Mouse (Mus musculus) right cerebral cortex, postnatal 25 days (tissue): ENCODE measurements around the gene Hist2h3b.

Experiments used
- DNase-seq: peaks from one replicate; pipeline ENCODE4 v3.0.0; 2022

Gene Hist2h3b

GRCm38 (mm10) chr3:96268051-96268775 lies at the start of gene Hist2h3b:
TSS of gene Hist2h3b (plus strand) at chr3:96268654.
- DNase-seq, result peak; percentile 80

DNA sequence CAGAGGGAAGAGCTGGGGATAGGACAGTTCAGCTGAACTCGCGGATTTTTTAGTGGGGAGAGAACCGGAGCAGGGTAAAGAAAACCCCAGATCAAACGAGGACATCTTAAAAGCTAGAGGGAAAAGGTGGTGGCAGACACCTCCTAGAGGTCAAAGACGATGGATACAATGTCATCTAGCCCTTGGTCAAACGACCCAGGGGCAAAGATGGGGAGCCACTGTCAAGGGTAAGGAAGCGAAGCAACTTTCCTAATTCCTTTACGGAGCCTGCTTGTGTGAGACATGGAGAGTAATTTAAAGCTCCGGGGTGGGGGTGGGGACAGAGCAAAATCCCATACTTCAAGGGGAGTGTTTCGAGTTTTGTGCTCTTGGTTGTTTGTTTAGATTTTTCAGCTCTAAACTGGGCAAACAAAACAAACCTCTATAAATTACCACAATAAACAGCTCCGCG lies 49.2 kb upstream of the Hist2h3b start:
- peak; percentile 24 for DNase-seq

GRCm38 (mm10) chr3:96219661-96220130 lies 48.8 kb upstream of the Hist2h3b start, which contains the start of the genes Bola1 and Hist2h2ab:
TSS of gene Bola1 (minus strand) at chr3:96219709.
TSS of gene Hist2h2ab (plus strand) at chr3:96219865.
- peak; percentile 85 for DNase-seq

GRCm38 (mm10) chr3:96220131-96220764 lies 48.2 kb upstream of the Hist2h3b start:
- peak; percentile 80 for DNase-seq

DNA sequence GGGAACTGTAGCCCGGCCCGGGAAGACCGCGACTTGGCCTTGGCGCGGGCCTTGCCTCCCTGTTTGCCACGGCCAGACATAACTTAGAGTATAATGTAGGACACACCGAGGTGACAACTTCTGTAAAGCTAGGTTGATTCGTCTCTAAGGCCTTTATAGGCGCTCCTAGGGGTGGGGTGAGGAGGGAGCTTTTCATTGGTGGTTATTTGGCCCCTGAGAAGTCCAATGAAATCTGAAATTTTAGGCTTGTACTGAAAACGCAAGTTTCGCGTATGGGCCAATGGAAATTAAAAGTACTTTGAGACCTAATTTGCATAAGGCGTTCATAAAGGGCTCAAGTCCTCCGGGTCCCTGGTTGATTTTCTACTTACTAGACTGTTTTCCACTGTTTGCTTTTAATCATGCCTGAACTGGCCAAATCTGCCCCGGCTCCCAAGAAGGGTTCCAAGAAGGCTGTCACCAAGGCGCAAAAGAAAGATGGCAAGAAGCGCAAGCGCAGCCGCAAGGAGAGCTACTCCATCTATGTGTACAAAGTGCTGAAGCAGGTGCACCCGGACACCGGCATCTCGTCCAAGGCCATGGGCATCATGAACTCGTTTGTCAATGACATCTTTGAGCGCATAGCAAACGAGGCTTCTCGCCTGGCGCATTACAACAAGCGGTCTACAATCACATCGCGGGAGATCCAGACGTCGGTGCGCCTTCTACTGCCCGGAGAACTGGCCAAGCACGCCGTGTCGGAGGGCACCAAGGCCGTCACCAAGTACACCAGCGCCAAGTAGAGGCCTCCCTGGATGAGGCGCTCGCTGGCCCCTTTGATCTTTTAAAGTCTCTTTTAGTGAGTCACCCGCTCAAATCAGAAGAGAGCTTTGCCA lies 47.5 kb upstream of the Hist2h3b start, which contains the start of the genes Hist2h2ac and Hist2h2be:
Hist2h2ac (minus strand) TSS at position 116 of the 875 bp plus-strand sequence.
Hist2h2be (plus strand) TSS at position 355 of the 875 bp plus-strand sequence.
- peak; percentile 73 for DNase-seq

DNA sequence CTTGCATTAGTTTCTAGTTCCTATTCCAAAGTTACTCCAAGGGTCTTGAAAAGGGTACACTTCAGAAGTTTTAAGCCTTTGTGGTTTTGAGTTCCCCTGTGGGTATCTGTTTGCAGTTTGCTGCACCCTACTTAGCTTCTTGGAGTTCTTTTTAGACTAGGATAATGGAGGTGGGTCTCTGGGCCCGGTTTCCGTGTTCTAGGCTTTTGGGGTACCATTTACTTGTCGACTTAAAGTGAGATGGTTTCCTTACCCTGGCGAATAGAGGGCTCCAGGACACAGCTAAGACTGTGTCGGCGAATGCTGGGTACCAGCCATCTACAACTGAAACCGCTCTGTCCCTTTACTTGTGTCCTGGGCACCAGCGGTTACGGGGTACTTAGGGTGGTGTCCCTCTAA lies 46.8 kb upstream of the Hist2h3b start:
- DNase-seq, result peak; percentile 19

DNA sequence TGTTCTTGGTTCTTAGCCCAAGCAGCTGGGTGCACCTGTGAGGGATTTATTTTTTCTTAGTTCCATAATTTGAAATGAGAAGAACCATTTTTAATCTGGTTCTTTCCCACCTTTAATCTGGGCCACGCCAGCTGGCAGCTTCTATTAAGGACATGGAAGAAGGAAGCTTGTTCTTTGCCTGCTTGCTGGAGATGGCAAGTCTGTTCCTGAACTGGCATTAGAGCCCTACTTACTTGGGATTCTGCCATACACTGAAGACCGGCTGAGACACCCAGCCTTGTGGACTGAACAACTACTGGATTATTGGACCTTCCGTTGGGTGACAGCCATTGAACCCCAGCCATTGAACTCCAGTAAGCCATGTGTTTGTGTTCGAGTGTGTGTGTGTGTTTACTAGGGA lies 45.7 kb upstream of the Hist2h3b start:
- no peak for DNase-seq

DNA sequence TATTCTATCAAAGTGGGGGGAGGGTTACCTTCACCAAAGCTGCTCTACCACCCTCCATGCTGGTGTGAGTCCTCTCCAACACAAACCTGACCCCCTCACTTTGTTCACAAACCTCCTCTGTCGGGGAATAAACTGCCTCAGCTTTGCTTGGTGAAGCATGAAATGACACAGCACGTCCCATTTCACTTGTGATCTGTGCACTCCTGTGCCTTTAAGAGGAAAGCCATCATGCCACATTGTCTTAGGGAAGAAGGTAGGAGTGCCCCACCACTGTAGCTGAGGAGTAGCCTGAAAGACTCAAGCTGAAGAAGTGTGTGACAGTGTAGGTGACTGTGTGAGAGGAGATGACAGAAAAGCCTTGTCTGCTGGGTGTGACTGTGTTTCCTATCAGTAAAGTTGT lies 43.0 kb upstream of the Hist2h3b start:
- no peak for DNase-seq

DNA sequence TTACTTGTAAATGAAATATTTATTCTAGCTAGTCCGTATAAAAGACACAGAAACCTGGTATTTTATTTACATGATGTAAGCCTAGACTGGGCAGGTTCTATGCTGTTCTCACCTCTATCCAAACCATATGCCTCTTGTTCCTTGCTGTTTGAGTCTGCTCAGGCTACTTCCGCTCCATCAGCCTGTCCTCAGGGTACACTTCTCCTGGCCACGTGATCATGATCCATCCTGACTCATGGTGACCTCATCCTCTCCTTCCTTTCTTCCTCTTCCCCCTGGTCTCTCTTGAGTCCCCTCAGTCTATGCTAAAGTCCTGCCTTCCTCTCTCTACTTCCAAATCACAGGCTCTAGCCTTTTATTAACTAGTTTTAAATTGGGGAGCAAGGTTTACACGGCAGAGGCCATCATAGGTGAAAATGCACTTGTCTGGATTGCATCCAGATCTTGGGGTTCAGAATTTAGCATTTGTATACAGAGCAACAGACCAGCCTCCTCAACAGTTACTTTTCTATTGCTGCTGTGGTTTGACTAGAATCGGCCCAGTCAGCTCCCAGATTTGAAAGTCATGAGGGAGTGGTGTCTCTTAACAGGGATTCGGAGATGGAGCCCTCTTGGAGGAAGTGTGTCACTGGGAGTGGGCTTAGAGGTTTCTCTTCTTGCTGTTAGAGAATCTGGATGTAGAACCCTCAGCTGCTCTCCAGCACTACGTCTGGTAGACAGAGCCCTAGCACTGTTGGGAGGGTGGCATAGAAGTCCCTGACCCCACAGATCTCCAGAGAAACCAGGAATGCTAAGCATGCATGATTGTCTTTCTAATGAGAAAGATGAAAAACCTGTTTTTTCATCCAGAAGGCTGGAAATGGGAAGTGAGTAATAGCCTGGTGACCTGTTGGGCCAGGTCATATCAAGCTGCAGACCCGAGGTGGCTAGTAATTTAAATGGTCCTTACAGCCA lies 41.5 kb upstream of the Hist2h3b start:
- DNase-seq, result no peak

GRCm38 (mm10) chr3:96228828-96229227 lies 39.6 kb upstream of the Hist2h3b start:
- no peak for DNase-seq

DNA sequence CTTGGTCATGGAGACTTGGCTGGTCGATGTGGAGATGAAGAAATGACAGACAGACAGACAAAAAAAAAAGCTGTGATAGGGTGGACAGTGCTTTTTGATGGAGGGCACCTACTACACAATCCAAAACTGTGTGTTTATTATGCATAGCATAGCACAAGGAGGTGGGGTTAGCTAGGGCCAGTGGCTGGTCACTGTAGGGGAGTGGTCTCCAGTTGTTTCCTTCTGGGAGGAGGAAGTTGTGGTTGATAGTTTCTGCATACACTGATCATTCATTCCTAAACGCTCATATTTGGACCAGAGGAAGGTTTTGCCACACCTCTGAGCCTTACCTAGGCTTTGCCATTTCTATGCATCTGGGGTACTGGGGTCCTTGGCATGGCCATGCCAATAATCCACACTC lies 38.0 kb upstream of the Hist2h3b start:
- no peak for DNase-seq

- DNase-seq, result no peak
These were observed 37.3 kb upstream of the Hist2h3b start for GRCm38 (mm10) chr3:96230910-96231757.

GRCm38 (mm10) chr3:96231758-96232120 lies 36.7 kb upstream of the Hist2h3b start:
- no peak for DNase-seq

- DNase-seq, result no peak
These were observed 33.5 kb upstream of the Hist2h3b start for GRCm38 (mm10) chr3:96234914-96235313.

DNA sequence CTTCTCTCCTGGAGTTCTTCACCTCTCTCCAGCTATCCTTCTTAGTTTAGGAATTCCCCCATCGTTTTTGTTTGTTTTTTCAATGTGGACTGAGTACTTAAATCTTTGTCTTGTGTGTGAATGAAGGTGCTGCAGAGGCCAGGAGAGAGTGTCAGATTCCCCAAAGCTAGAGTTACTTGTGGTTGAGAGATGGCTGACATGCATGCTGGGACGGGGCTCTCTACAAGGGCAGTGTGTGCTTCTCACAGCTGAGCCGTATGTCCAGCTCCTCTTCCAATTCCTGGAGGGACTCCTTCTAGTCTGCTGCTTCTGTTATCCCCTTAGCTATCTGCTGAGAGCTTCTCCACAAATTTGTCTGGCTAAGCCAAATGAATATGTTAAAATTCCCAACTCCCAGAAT lies 32.6 kb upstream of the Hist2h3b start:
- no peak for DNase-seq

- no peak for DNase-seq
These were observed 31.6 kb upstream of the Hist2h3b start for GRCm38 (mm10) chr3:96236834-96237334.

- no peak for DNase-seq
These were observed 31.0 kb upstream of the Hist2h3b start for GRCm38 (mm10) chr3:96237335-96237903.

GRCm38 (mm10) chr3:96237904-96238511 lies 30.4 kb upstream of the Hist2h3b start:
- no peak for DNase-seq

DNA sequence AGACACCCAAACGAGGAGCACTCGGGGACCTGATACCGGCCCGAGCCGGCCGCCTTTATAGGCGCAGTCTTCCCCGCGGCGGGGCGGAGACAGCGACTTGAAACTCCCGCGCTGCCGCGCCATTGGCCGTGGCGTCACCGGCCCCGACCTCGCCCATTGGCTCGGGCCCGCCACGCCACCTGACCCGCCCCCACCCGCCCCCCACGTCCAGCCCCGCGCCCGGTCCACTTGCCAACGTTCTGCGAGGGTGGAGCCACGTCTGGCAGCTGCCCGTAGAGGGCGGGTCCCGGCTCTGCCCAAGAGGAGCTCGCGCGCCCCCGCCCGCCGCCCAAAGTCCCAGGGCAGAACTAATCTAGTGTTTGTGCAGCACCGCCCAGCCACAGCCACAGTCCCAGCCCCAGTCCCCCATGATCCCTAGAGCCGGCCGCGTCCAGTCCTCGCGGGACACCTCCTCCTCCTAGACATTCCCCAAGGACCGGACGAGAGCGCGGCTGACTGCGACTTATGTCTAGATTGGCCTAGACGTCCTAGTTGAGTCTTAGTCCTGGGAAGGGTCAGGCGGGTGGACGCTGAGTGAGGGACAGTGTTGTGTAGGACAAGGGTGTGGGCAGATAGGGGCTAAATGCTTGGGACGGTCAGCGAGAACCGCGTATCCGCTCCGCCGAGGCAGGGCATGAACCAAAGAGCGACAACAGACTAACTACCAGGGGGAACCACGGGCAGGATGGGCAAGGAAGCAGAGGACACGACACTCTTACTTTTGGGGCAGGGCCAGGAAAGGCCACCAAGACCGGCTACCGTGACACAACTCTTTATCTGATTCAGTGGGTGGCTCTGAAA lies 29.3 kb upstream of the Hist2h3b start, which contains the start of gene Hist2h3c2:
Hist2h3c2 (minus strand) TSS at position 174 of the 840 bp plus-strand sequence.
- peak; percentile 66 for DNase-seq
